Mouse (Mus musculus) A20 (cell line): ENCODE data around the gene Cbln3.

ENCODE experiments used
- DNase-seq: peaks from one replicate; pipeline ENCODE4 v3.0.0-alpha.2; 2011; ENCODE audit warnings: low read depth, low spot score

The Cbln3 gene

DNA sequence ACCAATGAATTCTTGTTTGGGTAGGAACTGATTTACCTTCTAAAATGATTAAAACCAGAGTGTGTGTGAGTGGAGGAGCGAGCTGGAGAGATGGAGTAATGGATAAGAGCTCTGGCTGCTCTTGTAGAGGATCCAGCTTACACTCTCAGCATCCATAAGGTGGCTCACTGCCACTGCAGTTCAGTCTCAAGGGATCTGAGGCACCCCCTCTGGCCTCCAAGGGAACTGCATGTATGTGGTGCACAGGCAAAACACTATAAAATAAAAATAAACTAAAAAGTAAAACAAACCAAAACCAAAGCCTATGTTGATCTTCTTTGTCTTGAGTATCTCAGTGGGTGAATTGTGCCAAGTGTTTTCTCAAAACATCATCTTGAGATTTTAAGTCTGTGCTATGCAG, 4.6 kb downstream of the Cbln3 start:
- DNase-seq, result peak; percentile 81

GRCm38 (mm10) chr14:55878316-55878940, 5.8 kb downstream of the Cbln3 start:
- no peak for DNase-seq

GRCm38 (mm10) chr14:55877469-55878315, 6.5 kb downstream of the Cbln3 start:
- DNase-seq, result no peak

DNA sequence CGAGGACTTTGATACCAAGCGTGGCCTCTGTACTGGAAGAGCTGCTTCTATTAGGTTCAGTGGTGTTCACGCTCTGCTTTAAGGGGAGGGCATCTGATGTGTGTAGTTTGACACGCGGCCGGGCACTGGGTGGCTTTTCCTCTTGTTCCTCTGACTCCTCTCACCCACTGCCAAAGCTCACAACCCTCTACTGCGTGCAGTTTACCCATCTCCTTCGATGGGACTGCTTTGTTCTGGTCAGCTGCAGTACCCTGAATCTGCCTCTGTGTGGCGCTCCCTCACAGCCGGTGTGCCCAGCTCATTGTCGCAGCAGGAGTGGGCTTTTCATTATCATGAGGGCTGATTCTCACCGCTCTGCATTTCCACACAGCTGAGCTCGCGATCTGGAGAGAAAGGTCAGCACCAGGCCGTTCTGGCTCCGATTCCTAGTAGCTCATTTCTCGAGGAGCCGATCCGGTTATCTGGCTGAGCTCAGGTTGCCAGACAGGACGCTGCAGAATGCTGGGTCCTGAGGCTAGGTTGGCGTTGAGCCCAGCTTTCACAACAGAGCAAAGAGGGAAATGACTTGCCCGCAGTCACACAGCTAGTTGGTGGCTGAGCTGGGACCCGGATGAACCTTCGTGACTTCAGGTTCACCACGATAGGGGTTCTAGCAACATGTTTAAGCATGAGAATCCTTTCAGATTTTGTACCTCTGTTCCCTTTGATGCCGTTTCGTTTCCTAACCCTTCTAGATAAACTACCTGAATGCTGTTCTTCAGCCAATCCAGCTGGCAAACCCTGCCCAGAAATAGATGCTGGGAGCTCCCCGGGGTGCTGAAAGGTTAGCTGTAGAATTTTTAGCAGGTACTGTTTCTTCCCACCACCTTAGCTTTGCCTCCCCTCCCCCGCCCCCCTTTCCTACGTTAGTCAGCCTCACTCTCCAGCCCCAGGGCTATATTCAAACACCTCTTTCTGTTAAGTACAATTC, 10.2 kb downstream of the Cbln3 start:
- DNase-seq, result peak; percentile 87

- no peak for DNase-seq
These were observed 10.9 kb downstream of the Cbln3 start for GRCm38 (mm10) chr14:55873242-55873713.

- DNase-seq, result no peak
These were observed 11.6 kb downstream of the Cbln3 start for GRCm38 (mm10) chr14:55872551-55872950.

DNA sequence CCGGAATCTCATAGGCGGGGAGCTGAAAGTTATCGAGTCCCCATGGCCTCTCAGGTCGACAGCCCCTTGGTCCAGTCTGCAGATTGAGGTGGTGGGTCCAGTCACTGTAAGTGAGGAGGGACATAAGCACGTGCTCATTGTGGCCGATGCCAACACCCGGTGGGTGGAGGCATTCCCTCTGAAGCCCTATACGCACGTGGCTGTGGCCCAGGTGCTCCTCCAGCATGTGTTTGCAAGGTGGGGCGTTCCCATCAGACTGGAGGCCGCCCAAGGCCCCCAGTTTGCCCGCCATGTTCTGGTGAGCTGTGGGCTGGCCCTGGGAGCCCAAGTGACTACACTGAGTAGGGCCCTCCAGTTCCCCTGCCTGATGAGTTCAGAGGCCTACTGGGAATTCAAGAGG, 12.2 kb downstream of the Cbln3 start:
- no peak for DNase-seq

GRCm38 (mm10) chr14:55869538-55869937, 14.7 kb downstream of the Cbln3 start:
- DNase-seq, result no peak

DNA sequence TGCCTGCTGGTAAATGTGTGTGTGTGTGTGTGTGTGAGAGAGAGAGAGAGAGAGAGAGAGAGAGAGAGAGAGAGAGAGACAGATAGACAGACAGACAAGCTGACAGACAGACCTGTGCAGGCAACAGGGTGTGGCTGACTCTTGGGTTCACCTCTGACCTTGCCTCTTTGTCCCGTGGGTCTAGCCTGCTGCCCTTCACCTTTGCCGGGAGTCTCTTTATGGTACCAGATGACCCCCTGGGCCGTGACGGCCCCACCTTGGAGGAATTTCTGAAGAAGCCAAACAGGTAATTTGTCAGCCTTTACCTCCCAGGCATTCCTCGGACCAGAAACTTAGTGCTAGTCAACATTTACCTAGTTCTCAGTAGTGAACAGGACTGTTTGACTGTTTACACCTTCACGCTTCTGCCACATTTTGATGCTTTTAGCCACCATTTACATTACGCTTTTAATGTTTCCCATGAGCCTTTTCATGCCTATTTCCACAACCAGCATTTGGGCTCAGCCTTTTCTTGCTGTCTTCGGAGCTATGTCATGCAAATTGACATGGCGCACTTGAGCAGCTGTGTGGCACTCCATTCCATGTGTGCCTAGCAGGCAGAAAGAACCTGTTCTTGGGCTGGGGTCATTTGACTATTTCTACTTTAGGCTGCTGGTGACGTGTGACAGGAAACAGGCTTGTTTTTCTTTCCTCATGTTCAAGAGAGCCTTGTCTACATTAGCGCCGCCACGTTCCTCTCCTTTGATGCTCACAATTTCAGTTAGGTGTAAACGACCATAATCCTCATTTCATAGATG, 15.8 kb downstream of the Cbln3 start:
- peak; percentile 48 for DNase-seq

DNA sequence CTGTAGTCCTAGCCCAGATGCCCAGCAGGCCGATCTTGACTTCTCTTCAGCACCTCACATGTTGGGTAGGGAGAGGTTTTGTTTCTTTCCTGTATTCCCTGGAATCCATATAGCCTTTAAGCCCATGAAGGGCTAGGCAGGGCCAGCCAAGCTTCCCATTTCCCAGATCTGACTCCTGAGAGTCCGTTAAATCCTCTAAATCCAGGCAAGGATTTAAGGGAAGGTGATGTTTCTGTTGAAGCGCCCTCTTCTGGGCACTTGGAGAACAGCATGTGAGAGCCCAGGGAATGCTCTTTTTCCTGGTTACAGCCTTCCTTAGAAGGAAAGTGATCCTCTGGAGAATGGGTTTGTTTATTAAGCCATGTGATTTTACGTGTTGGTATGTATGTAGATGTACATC, 17.2 kb downstream of the Cbln3 start:
- peak; percentile 42 for DNase-seq

- peak; percentile 77 for DNase-seq
These were observed 20.4 kb downstream of the Cbln3 start for GRCm38 (mm10) chr14:55863773-55864172.

DNA sequence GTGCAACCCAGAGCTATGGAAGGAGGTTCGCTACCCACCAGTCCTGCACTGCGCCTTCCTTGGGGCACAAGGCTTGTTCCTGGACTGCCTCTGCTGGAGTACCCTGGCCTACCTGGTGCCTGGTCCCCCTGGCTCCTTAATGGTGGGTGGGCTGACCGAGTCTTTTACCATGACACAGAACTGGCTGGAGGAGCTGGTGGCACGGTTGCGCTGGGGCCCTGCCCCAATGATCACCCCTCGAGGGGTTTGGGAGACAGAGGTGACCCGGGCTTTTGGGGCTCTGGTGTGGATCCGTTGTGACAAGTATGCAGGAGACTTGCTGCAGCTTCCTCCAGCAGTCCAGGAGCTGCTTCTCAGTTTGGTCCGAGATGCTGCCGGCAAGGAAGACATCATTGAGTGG, 21.2 kb downstream of the Cbln3 start:
- DNase-seq, result no peak

DNA sequence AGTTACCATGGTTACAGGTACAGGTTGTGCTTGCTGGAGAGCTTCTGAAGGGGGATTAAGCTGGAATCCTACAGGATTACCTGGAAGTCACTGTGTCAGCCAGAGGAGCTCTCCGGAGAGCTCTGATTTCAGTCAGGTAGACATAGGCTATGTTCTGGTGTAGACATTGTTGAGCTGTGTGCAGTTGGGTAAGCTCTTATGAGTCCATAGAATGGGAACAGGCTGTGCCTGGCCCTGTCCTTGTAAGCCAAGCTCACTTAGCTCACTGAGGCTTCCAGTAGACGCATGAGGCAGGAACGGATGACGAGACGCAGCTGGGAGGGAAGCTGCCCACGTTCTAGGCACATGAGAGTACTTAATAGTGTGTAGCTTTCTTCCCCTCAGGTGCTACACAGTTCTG, 22.0 kb downstream of the Cbln3 start:
- no peak for DNase-seq

GRCm38 (mm10) chr14:55857588-55857987, 26.6 kb downstream of the Cbln3 start:
- DNase-seq, result no peak

DNA sequence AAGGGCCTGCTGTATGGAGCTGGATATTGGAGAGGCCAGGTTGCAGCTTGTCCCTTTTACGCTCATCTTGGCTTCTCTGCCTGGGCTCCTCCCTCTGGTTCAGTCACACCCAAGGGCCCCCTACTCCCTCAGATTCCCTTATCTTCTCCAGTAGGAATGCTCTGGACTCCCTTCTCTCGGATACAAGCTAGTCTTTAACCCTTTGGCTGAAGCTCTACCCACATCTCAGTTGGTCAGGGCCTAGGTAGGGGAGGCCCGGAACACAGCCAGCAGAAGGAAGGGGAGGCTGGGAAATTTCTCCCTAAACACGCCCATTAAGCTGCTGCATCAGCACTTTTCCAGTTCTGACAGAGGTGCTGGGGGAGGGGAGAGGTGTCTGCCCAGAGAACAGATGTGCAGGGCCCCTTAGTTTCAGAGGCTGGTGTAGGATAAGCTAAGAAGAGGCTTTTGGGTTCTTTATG, 29.1 kb downstream of the Cbln3 start:
- no peak for DNase-seq

- DNase-seq, result no peak
These were observed 29.6 kb downstream of the Cbln3 start for GRCm38 (mm10) chr14:55854406-55855100.

DNA sequence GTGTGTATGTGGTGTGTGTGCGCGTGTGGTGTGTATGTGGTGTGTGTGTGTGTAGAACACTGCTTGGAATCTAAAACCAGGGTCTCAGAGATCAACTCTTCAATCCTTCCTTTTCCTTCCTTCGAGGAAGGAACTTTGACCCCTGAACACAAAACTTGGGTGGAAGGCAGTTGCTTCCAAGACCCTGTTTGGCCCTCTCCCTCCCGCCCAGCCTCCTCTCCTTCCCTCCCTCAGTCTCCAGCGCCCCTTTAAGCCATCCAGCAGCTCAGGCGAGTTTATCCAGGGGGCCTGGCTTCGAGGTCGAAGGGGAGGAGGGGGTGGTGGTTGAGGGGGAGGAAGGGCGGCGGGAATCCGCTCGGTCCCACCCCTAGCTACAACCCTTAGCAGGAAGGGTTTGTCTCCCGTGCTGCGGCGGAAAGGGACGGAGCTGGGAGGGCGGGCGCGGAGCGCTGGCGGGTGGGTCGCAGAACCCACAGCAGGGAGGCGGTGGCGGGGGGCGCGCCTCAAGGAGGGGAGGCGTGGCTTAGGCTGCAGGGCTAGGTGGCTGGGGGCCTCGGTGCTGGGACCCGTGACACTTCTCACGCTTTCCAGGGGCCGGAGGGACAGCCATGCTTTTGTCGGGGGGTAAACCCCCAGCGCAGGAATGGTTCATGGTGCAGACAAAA, 30.4 kb downstream of the Cbln3 start, which contains the start of gene Nynrin:
Gene Nynrin (plus strand): TSS at position 390 of the 665 bp plus-strand sequence.
- no peak for DNase-seq

DNA sequence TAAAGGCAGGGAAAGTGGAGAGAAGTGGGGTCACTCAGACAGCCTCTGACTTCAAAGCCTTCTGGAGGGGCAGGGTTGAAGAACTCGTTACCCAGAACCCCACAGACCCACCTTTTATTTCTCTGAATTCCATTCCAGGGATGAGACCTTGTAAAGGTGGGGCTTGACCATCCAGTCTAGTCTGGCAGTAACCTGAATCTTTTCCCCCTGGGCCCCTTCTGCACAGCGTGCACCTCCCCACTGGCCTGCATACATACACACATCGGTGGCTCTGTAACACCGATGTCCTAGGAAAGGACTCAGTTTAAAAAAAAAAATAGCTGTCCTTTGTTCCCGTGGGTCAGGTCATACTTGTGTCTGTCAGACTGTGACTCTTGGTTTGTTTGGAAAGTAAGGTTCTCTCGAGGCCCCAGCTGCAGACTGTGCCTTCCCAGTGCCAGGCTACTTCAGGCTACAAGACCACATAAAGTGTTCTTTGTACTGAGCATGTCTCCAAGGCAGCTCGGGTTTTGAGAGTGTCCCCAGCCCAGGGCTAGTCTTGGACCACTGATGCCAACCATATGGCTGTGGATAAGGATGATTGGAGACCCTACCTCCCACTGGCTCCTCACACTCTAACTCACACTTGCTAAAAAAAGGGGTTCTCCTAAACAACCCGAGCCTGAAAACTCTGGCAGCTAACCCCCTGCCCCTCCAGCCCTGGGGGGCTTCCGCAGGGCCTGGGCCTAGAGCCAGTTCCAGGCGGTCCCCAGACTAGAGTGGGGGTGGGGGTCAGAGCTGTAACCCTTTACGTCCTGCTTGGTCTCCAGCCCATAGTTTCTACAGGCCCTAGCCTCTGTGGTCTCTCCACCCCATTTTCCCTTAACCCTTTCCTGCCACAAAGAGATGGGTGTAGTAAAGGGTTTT, 31.3 kb downstream of the Cbln3 start:
- no peak for DNase-seq

DNA sequence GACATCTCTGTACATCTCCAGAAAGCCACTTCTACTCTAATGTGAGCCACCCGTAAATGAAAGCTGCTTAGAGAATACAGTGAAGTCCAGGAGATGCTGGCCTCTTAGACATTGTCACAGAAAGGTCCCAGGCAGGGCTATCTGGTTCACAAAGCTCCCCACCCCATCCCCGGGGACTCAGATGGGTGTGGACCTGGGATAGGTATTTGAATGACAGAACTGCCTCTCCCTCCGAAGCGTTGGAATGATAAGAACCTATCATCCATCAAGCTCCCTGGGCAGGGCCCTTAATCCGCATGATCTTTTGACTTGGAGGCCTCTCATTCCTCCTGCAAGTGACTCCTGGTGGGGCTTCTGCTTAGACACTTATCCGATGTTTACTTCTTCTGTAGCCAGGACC, 33.3 kb downstream of the Cbln3 start:
- no peak for DNase-seq
